15 mouse cellular contexts compared by ENCODE assay signal in genomic region chr2:153053896-153054295, GRCm38 (mm10). TPM values are rescaled to one million over a fixed set of nuclear protein-coding genes. Genes with fewer than 3 reads are reported as not detected.
"Had no signal": no experiment of that assay in that cellular context is flagged by ENCODE, and none has a peak within 500 bp of the region (broad histone marks: within the 10 kb centered on the region; RNA-seq: fewer than 3 reads in every experiment).

No protein-coding gene starts in this region.

- DNase-seq: retina, postnatal 1 day; right cerebral cortex, adult 18-20 months; right cerebral cortex, postnatal 14 days; right cerebral cortex, postnatal 25 days; right cerebral cortex, postnatal 4 days; spleen, adult 18-20 months; thymus, adult 18-20 months; thymus, adult 2 months; thymus, postnatal 14 days; thymus, postnatal 25 days; thymus, postnatal 36 days; thymus, postnatal 4 days had no signal

- H3K9me3 ChIP-seq: neural tube, embryonic 15.5 days; stomach, embryonic 15.5 days had no signal

- H3K4me3 ChIP-seq: neural tube, embryonic 15.5 days; stomach, embryonic 15.5 days had no signal

- H3K36me3 ChIP-seq: stomach, embryonic 15.5 days had no signal

- H3K4me1 ChIP-seq: stomach, embryonic 15.5 days had no signal

RNA-seq across cellular contexts. Expression of gene Ccm2l, which starts 11.9 kb away (rescaled TPM):
- total RNA-seq: neutrophil, adult 5-6 weeks had no signal

RNA-seq across cellular contexts. Expression of gene Xkr7, which starts 22.2 kb away (rescaled TPM):
- total RNA-seq: neutrophil, adult 5-6 weeks had no signal
